Mouse (Mus musculus): ENCODE data around the gene Gtf3c5.

DNA sequence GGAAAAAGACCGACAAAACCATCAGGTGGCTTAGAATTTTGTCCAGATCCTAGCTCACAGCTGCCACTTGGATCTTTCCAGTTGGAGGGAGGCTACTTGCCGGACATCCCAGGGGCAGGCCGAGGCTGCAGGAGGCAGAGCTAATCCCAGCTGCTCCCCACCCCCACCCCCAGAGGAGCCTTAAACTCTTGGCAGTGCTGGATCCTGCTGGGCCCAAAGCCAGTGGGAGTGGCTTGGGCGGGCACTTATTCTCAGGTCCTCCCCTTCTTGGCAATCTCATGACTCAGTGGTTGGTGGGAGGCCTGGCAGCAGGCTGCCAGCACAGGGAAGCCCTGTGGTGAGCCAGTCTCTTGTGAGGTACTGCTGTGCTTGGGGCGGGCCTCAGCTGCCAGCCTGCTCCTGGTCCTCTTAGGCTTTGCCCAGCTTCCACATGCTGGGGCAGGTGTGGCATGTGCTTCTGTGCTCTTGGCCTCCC lies 59.9 kb downstream of the Gtf3c5 start:
- TF ChIP-seq GATA1 (IDR thresholded peaks at IDR 0.05; ENCODE audit: borderline replicate concordance, low read length) (no peak), FLI1 (IDR thresholded peaks at IDR 0.05; ENCODE audit: low read length) (no peak)

All from megakaryocyte, embryonic 14.5 days (primary cell).